Mouse (Mus musculus) telencephalon, adult 2 months (tissue): ENCODE results near the gene Rpl23.

Source experiments
- DNase-seq: peaks from one replicate; pipeline ENCODE4 v3.0.0-alpha.2; 2011; ENCODE audit warnings: low read depth, low spot score

The Rpl23 gene

GRCm38 (mm10) chr11:97813746-97814515, 31.7 kb upstream of the Rpl23 start:
- no peak for DNase-seq

- no peak for DNase-seq
Observed at GRCm38 (mm10) chr11:97813085-97813484, 30.8 kb upstream of the Rpl23 start.

- DNase-seq: no peak
Observed at GRCm38 (mm10) chr11:97812491-97812921, 30.3 kb upstream of the Rpl23 start.

- DNase-seq: no peak
Observed at GRCm38 (mm10) chr11:97811569-97812362, 29.5 kb upstream of the Rpl23 start.

GRCm38 (mm10) chr11:97810970-97811369, 28.7 kb upstream of the Rpl23 start:
- no peak for DNase-seq

GRCm38 (mm10) chr11:97810356-97810755, 28.1 kb upstream of the Rpl23 start:
- no peak for DNase-seq

GRCm38 (mm10) chr11:97809235-97810121, 27.2 kb upstream of the Rpl23 start:
- DNase-seq: no peak

- DNase-seq: no peak
Observed at GRCm38 (mm10) chr11:97808621-97809234, 26.5 kb upstream of the Rpl23 start.

- no peak for DNase-seq
Observed at GRCm38 (mm10) chr11:97808093-97808492, 25.9 kb upstream of the Rpl23 start.

- DNase-seq: no peak
Observed at GRCm38 (mm10) chr11:97807626-97808025, 25.4 kb upstream of the Rpl23 start.

- no peak for DNase-seq
Observed at GRCm38 (mm10) chr11:97806613-97806964, 24.4 kb upstream of the Rpl23 start.

GRCm38 (mm10) chr11:97805662-97806612, 23.7 kb upstream of the Rpl23 start:
- DNase-seq: no peak

GRCm38 (mm10) chr11:97804841-97805661, 22.8 kb upstream of the Rpl23 start:
- DNase-seq: no peak

GRCm38 (mm10) chr11:97803847-97804246, 21.6 kb upstream of the Rpl23 start:
- DNase-seq: no peak

GRCm38 (mm10) chr11:97802495-97802894, 20.3 kb upstream of the Rpl23 start:
- no peak for DNase-seq

- no peak for DNase-seq
Observed at GRCm38 (mm10) chr11:97802194-97802470, 19.9 kb upstream of the Rpl23 start.

- no peak for DNase-seq
Observed at GRCm38 (mm10) chr11:97801409-97802193, 19.4 kb upstream of the Rpl23 start.

GRCm38 (mm10) chr11:97800691-97801408, 18.6 kb upstream of the Rpl23 start:
- no peak for DNase-seq
